Mouse (Mus musculus): Measurements from ENCODE around the gene Scoc.

DNA sequence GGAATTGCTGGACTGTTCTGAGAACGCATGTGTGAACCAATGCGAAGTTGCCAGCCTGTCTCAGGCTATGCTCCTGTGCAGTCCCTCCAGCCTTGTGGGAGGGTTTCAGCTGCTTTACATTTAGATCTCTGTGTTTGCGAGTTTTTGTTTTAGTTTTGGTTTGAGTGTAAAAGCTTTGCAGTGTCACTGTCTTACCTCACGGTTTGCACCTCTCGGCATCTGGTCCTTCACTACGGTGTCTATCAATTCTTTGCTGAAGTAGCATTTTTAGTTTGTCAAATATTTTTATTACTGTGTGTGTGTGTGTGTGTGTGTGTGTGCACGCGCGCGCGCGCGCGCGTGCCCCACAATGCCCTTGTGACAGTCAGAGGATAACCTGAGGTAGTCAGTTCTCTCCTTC, 41.3 kb downstream of the Scoc start:
- TF ChIP-seq TAL1 (IDR thresholded peaks at IDR 0.05; ENCODE audit: low read length) (no peak), GATA1 (IDR thresholded peaks at IDR 0.05; ENCODE audit: low read length) (no peak)
